ENCODE assay signal across 8 mouse cellular contexts in genomic region chr6:94751101-94751440, GRCm38 (mm10). TPM values are rescaled to one million over a fixed set of nuclear protein-coding genes. Genes with fewer than 3 reads are reported as not detected.
DNase-seq lines count a peak whose midpoint lies in the region; ATAC-seq and TF ChIP-seq lines count a peak whose summit lies in the region.

No protein-coding gene starts in this region.

- TF ChIP-seq POLR2A in cortical plate, adult 2 months (IDR thresholded peaks at IDR 0.05; ENCODE audit: extremely low read depth, insufficient read depth, low read length), result no peak

- ATAC-seq in intestine, postnatal 0 days, result no peak
- no peak for ATAC-seq in intestine, embryonic 15.5 days

- WGBS in intestine, postnatal 0 days, result 37% methylated on average over 8 of the region's 8 CpGs
- 34% methylated on average over 8 of the region's 8 CpGs for WGBS in intestine, embryonic 15.5 days

- peaks cover 3% of the 10 kb centered on the region; the same call in 1 of the 2 replicates for H3K4me1 ChIP-seq in intestine, postnatal 0 days (replicated peaks; ENCODE audit: control insufficient read depth, insufficient read depth, low read length)
- no peaks in the 10 kb centered on the region for H3K4me1 ChIP-seq in intestine, embryonic 15.5 days (replicated peaks)
- no peaks in the 10 kb centered on the region for H3K4me1 ChIP-seq in cortical plate, adult 2 months (ENCODE audit: control insufficient read depth, insufficient read depth, low read length)

- H3K9ac ChIP-seq in intestine, postnatal 0 days (ENCODE audit: low read depth, low read length), result no peak overlapping the region
- H3K9ac ChIP-seq in intestine, embryonic 15.5 days, result no peak overlapping the region

- no peak overlapping the region for H3K27ac ChIP-seq in intestine, postnatal 0 days (ENCODE audit: low read depth, low read length)
- no peak overlapping the region for H3K27ac ChIP-seq in intestine, embryonic 15.5 days
- no peak overlapping the region for H3K27ac ChIP-seq in cortical plate, adult 2 months (ENCODE audit: insufficient read depth, low read length)

- no peak overlapping the region for H3K4me3 ChIP-seq in intestine, postnatal 0 days (ENCODE audit: low read depth, low read length)
- H3K4me3 ChIP-seq in intestine, embryonic 15.5 days (replicated peaks), result no peak overlapping the region
- H3K4me3 ChIP-seq in cortical plate, adult 2 months (ENCODE audit: insufficient read depth, low read length), result no peak overlapping the region

- H3K9me3 ChIP-seq in intestine, postnatal 0 days (ENCODE audit: control insufficient read depth), result no peaks in the 10 kb centered on the region
- no peaks in the 10 kb centered on the region for H3K9me3 ChIP-seq in intestine, embryonic 15.5 days

- no peaks in the 10 kb centered on the region for H3K27me3 ChIP-seq in intestine, postnatal 0 days (replicated peaks; ENCODE audit: control insufficient read depth, insufficient read depth, low read length)
- no peaks in the 10 kb centered on the region for H3K27me3 ChIP-seq in intestine, embryonic 15.5 days (replicated peaks)

- TF ChIP-seq CTCF in intestine, postnatal 0 days (IDR thresholded peaks at IDR 0.05; ENCODE audit: low read depth), result peak; percentile 60
- TF ChIP-seq CTCF in cortical plate, adult 2 months (IDR thresholded peaks at IDR 0.05; ENCODE audit: extremely low read depth, insufficient read depth, low read length), result peak; percentile 35

- H3K36me3 ChIP-seq in intestine, postnatal 0 days (ENCODE audit: control insufficient read depth, insufficient read depth), result no peaks in the 10 kb centered on the region
- H3K36me3 ChIP-seq in intestine, embryonic 15.5 days, result no peaks in the 10 kb centered on the region

- no peak overlapping the region for H3K4me2 ChIP-seq in intestine, postnatal 0 days (replicated peaks; ENCODE audit: low read depth)
- no peak overlapping the region for H3K4me2 ChIP-seq in intestine, embryonic 15.5 days (replicated peaks)

- peak; percentile 9 for DNase-seq in CD4-positive helper T cell, adult 2 months (ENCODE audit: low read depth, low spot score)
- DNase-seq in induced T-regulatory cell, adult 2 months (ENCODE audit: low read depth), result peak; percentile 41
- DNase-seq in adipocyte (ENCODE audit: low spot score) (no peak), MN1 (ENCODE audit: low spot score) (no peak)
- no peak for DNase-seq in gastrocnemius, postnatal 10 days

RNA-seq across cellular contexts. Expression of gene Lrig1, which starts 51.1 kb away (rescaled TPM):
- polyA plus RNA-seq in intestine, postnatal 0 days (2015; fragmentation: Nextera tagmentation; extraction: Ambion mirVana), result 13.3 and 13.4 TPM in 2 replicates
- 17.1 and 19.5 TPM in 2 replicates for polyA plus RNA-seq in intestine, embryonic 15.5 days (2015; fragmentation: Nextera tagmentation; extraction: Ambion mirVana)
- 19.1 and 19.7 TPM in 2 replicates for polyA plus RNA-seq in cortical plate, adult 2 months (2012; rRNA removed)
- 10 to 100 TPM; 52.1 to 54.0 TPM for total RNA-seq in gastrocnemius, postnatal 10 days (2021)

Comparison
In these comparisons a context has a peak if more than half of its experiments do, and no peak if none do; other contexts are left out.
1. DNase-seq: peak in CD4-positive helper T cell, adult 2 months (single experiment) and induced T-regulatory cell, adult 2 months (single experiment); none in adipocyte (single experiment), MN1 (single experiment) and gastrocnemius, postnatal 10 days (single experiment).